Mouse (Mus musculus): Measurements from ENCODE around the gene Gp1ba. TPM values are rescaled to one million over a fixed set of nuclear protein-coding genes. Genes with fewer than 3 reads are reported as not detected.

Gp1ba gene
- total RNA-seq (2021) = not detected in 2 replicates
- long read RNA-seq = 0 reads

- DNase-seq = no peak
These were observed at the start of gene Gp1ba for GRCm38 (mm10) chr11:70638714-70639278. TSS of gene Gp1ba (plus strand) at chr11:70639122.

GRCm38 (mm10) chr11:70591733-70592132, 47.2 kb upstream of the Gp1ba start:
- DNase-seq = no peak

- DNase-seq = peak; percentile 18
These were observed 44.5 kb upstream of the Gp1ba start for GRCm38 (mm10) chr11:70594253-70594989.

- no peak for DNase-seq
These were observed 43.3 kb upstream of the Gp1ba start for GRCm38 (mm10) chr11:70595638-70596037.

- DNase-seq = no peak
These were observed 42.8 kb upstream of the Gp1ba start for GRCm38 (mm10) chr11:70596094-70596493.

- no peak for DNase-seq
These were observed 41.6 kb upstream of the Gp1ba start for GRCm38 (mm10) chr11:70597301-70597700.

GRCm38 (mm10) chr11:70598451-70598953, 40.4 kb upstream of the Gp1ba start:
- DNase-seq = no peak

GRCm38 (mm10) chr11:70605024-70605566, 33.8 kb upstream of the Gp1ba start:
- DNase-seq = peak; percentile 76

- DNase-seq = no peak
These were observed 32.2 kb upstream of the Gp1ba start for GRCm38 (mm10) chr11:70606717-70607116.

GRCm38 (mm10) chr11:70607611-70608010, 31.3 kb upstream of the Gp1ba start:
- no peak for DNase-seq

GRCm38 (mm10) chr11:70608381-70609066, 30.4 kb upstream of the Gp1ba start:
- peak; percentile 22 for DNase-seq

- no peak for DNase-seq
These were observed 28.2 kb upstream of the Gp1ba start for GRCm38 (mm10) chr11:70610752-70611151.

GRCm38 (mm10) chr11:70612505-70612904, 26.4 kb upstream of the Gp1ba start:
- DNase-seq = no peak

GRCm38 (mm10) chr11:70615074-70615473, 23.8 kb upstream of the Gp1ba start:
- DNase-seq = peak; percentile 66

- no peak for DNase-seq
These were observed 23.3 kb upstream of the Gp1ba start, which contains the start of gene 4930544D05Rik for GRCm38 (mm10) chr11:70615516-70616093. TSS of gene 4930544D05Rik (plus strand) at chr11:70615848.

GRCm38 (mm10) chr11:70619101-70619500, 19.8 kb upstream of the Gp1ba start, which contains the start of gene Chrne:
TSS of gene Chrne (minus strand) at chr11:70619216.
- DNase-seq = no peak

- DNase-seq = no peak
These were observed 16.7 kb upstream of the Gp1ba start for GRCm38 (mm10) chr11:70621972-70622814.

GRCm38 (mm10) chr11:70623053-70623742, 15.7 kb upstream of the Gp1ba start:
- DNase-seq = no peak

GRCm38 (mm10) chr11:70625473-70625872, 13.4 kb upstream of the Gp1ba start:
- peak; percentile 49 for DNase-seq

- DNase-seq = no peak
These were observed 12.0 kb upstream of the Gp1ba start for GRCm38 (mm10) chr11:70626877-70627276.

GRCm38 (mm10) chr11:70628431-70628830, 10.5 kb upstream of the Gp1ba start:
- no peak for DNase-seq
